Mouse (Mus musculus) heart, adult 2 months (tissue): ENCODE measurements around the gene Slc6a1.

Experiments
- CTCF ChIP-seq: fragments of 200-600 bp; IDR thresholded peaks from 2 replicates; pipeline ENCODE4 v1.8.1; 2022; ENCODE audit warnings: antibody characterized with exemption, mild to moderate bottlenecking, moderate library complexity
- POLR2A ChIP-seq: fragments of 200-500 bp; IDR thresholded peaks from 2 replicates; pipeline ENCODE4 v1.6.1; 2011; ENCODE audit warnings: mild to moderate bottlenecking, low read depth, low read length, control low read depth; ENCODE audit not compliant: insufficient read depth

GRCm38 (mm10) chr6:114320511-114320910 is 38.1 kb downstream of the Slc6a1 start:
- TF ChIP-seq POLR2A (no peak), CTCF (no peak)
